Mouse (Mus musculus): ENCODE results near the gene BC025446. TPM values are rescaled to one million over a fixed set of nuclear protein-coding genes. Genes with fewer than 3 reads are reported as not detected.

BC025446 gene
- polyA plus RNA-seq, 1 experiment from 2014 or later = not detected

- Histone ChIP-seq H3K9me3 (replicated peaks; ENCODE audit: control insufficient read depth, low read length) (no peaks in the 10 kb centered on the region), H3K27ac (replicated peaks; ENCODE audit: low read depth, low read length) (no peak overlapping the region), H3K27me3 (ENCODE audit: control insufficient read depth, insufficient read depth, low read length) (no peaks in the 10 kb centered on the region), H3K4me3 (ENCODE audit: low read depth, low read length) (no peak overlapping the region), H3K4me2 (ENCODE audit: low read depth, low read length) (no peak overlapping the region), H3K36me3 (replicated peaks; ENCODE audit: control insufficient read depth, insufficient read depth, low read depth, low read length) (no peaks in the 10 kb centered on the region), H3K9ac (replicated peaks; ENCODE audit: low read length) (no peak overlapping the region), H3K4me1 (ENCODE audit: control insufficient read depth, insufficient read depth, low read length) (no peaks in the 10 kb centered on the region)
- ATAC-seq (replicated peaks; ENCODE audit: insufficient number of reproducible peaks, low FRiP score, low TSS enrichment, low read depth) (no peak), DNase-seq (ENCODE audit: low spot score) (peak; percentile 5)
- WGBS = 47% methylated on average over 2 of the region's 2 CpGs
These were observed 24.4 kb downstream of the BC025446 start for GRCm38 (mm10) chr15:75240558-75240957.

DNA sequence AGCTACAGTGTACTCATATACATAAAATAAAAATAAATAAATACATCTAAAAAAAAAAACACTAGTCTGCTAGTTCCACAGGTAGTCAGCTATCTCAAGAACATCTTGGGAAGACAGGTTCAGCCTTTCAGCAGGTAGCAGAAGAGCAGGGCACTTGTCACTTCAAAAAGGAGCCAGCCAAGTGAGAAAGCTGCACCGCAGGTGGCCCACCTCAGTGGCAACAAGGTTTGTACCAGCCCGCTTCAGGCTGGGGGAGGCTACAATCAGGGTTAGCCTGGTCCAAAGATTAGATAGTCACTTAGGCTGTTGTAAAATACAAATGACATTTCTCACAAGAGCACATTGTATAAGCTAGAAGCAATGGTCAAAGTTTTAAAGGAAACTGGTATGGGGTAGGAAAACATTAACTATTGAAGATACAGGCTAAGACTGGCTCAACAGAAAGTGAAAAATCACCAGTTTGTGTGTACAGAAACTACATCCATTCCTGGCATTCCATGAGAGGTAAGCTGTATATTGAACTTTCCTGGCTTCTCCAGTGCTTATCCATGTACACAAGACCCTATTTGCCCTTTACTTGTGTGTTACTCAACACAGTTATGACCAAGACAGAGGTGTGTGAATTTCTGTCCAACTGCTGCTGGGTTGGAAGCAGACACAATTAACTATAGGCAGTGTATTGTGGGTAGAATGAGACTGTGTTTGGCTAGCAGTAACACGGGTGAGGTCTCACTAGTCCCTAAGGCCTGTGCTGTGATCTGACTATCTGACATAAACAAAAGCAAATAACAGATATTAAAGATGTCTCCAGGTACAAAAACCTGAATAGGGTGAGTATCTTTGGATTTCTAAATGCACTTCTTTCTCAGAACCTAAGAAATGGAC, 26.8 kb downstream of the BC025446 start:
- no peak overlapping the region for H3K27ac ChIP-seq (replicated peaks; ENCODE audit: low read depth, low read length)
- H3K4me1 ChIP-seq (ENCODE audit: control insufficient read depth, insufficient read depth, low read length) = no peaks in the 10 kb centered on the region
- no peak overlapping the region for H3K4me2 ChIP-seq (ENCODE audit: low read depth, low read length)
- H3K9ac ChIP-seq (replicated peaks; ENCODE audit: low read length) = no peak overlapping the region
- 81% methylated on average over 3 of the region's 3 CpGs for WGBS
- no peak overlapping the region for H3K4me3 ChIP-seq (ENCODE audit: low read depth, low read length)
- no peak for ATAC-seq (replicated peaks; ENCODE audit: insufficient number of reproducible peaks, low FRiP score, low TSS enrichment, low read depth)
- no peaks in the 10 kb centered on the region for H3K36me3 ChIP-seq (replicated peaks; ENCODE audit: control insufficient read depth, insufficient read depth, low read depth, low read length)
- no peak for DNase-seq (ENCODE audit: low spot score)
- no peaks in the 10 kb centered on the region for H3K9me3 ChIP-seq (replicated peaks; ENCODE audit: control insufficient read depth, low read length)
- H3K27me3 ChIP-seq (ENCODE audit: control insufficient read depth, insufficient read depth, low read length) = no peaks in the 10 kb centered on the region

GRCm38 (mm10) chr15:75254671-75255070, 38.5 kb downstream of the BC025446 start:
- 82% methylated on average over 3 of the region's 3 CpGs for WGBS

DNA sequence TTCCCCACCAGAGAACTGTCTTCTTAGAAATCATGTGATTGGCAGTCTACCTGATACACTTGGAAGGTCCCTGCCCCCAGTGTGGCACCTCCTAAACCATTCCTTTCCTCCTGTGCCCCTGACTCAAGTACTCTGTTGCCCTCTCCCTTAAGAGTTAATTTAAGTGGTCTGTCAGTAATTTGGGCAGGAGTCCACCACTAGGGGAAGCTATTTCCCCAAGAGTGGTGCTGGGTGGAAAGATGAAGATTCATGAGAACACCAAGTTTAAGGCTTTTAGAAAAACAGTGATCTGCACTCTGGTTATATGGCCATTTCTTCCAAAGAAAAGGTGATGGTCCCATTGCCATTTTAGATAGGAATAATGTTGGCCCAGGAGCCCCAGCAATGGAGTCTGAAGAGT, 49.7 kb downstream of the BC025446 start:
- H3K9ac ChIP-seq (replicated peaks; ENCODE audit: low read length) = no peak overlapping the region
- no peak for ATAC-seq (replicated peaks; ENCODE audit: insufficient number of reproducible peaks, low FRiP score, low TSS enrichment, low read depth)
- no peaks in the 10 kb centered on the region for H3K36me3 ChIP-seq (replicated peaks; ENCODE audit: control insufficient read depth, insufficient read depth, low read depth, low read length)
- no peaks in the 10 kb centered on the region for H3K4me1 ChIP-seq (ENCODE audit: control insufficient read depth, insufficient read depth, low read length)
- H3K27me3 ChIP-seq (ENCODE audit: control insufficient read depth, insufficient read depth, low read length) = no peaks in the 10 kb centered on the region
- no peak overlapping the region for H3K27ac ChIP-seq (replicated peaks; ENCODE audit: low read depth, low read length)
- no peak overlapping the region for H3K4me3 ChIP-seq (ENCODE audit: low read depth, low read length)
- no peak for DNase-seq (ENCODE audit: low spot score)
- no peaks in the 10 kb centered on the region; the same call in 1 of the 2 replicates for H3K9me3 ChIP-seq (replicated peaks; ENCODE audit: control insufficient read depth, low read length)
- no peak overlapping the region for H3K4me2 ChIP-seq (ENCODE audit: low read depth, low read length)

More at GRCm38 (mm10) chr15:75254671-75255070, 38.5 kb downstream of the BC025446 start:
- Histone ChIP-seq H3K27me3 (ENCODE audit: control insufficient read depth, insufficient read depth, low read length) (no peaks in the 10 kb centered on the region), H3K9me3 (replicated peaks; ENCODE audit: control insufficient read depth, low read length) (no peaks in the 10 kb centered on the region), H3K4me3 (ENCODE audit: low read depth, low read length) (no peak overlapping the region), H3K4me2 (ENCODE audit: low read depth, low read length) (no peak overlapping the region), H3K4me1 (ENCODE audit: control insufficient read depth, insufficient read depth, low read length) (no peaks in the 10 kb centered on the region), H3K9ac (replicated peaks; ENCODE audit: low read length) (no peak overlapping the region), H3K27ac (replicated peaks; ENCODE audit: low read depth, low read length) (no peak overlapping the region), H3K36me3 (replicated peaks; ENCODE audit: control insufficient read depth, insufficient read depth, low read depth, low read length) (no peaks in the 10 kb centered on the region)
- ATAC-seq (replicated peaks; ENCODE audit: insufficient number of reproducible peaks, low FRiP score, low TSS enrichment, low read depth) (no peak), DNase-seq (ENCODE audit: low spot score) (no peak)

- Histone ChIP-seq H3K9ac (replicated peaks; ENCODE audit: low read length) (no peak overlapping the region), H3K36me3 (replicated peaks; ENCODE audit: control insufficient read depth, insufficient read depth, low read depth, low read length) (no peaks in the 10 kb centered on the region), H3K9me3 (replicated peaks; ENCODE audit: control insufficient read depth, low read length) (no peaks in the 10 kb centered on the region; the same call in 1 of the 2 replicates), H3K4me1 (ENCODE audit: control insufficient read depth, insufficient read depth, low read length) (no peaks in the 10 kb centered on the region), H3K4me3 (ENCODE audit: low read depth, low read length) (no peak overlapping the region), H3K4me2 (ENCODE audit: low read depth, low read length) (no peak overlapping the region), H3K27me3 (ENCODE audit: control insufficient read depth, insufficient read depth, low read length) (no peaks in the 10 kb centered on the region), H3K27ac (replicated peaks; ENCODE audit: low read depth, low read length) (no peak overlapping the region)
- no peak for DNase-seq (ENCODE audit: low spot score)
- ATAC-seq (replicated peaks; ENCODE audit: insufficient number of reproducible peaks, low FRiP score, low TSS enrichment, low read depth) = no peak
- WGBS = 63% methylated on average over 1 of the region's 1 CpGs
These were observed 50.5 kb downstream of the BC025446 start for GRCm38 (mm10) chr15:75266626-75267025.

DNA sequence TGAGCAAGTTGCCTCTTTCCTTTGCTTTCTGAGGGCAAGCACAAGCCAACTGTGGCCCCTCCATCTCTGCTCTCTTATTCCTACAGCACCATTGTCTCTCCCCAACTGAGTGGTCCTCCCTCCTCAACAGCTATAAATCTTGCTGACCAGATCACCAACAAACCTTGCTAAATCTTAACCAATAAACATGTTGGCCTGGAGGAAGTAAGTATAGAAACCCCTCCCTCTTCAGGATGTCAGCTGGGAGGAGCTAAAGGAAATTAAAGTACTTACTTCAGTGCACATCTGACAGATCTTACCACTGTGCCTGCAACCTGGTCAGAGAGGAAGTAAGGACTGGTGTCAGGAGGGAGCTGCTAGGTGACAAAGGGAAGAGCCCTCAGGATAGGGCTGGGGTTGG, 51.9 kb downstream of the BC025446 start, which contains the start of gene Ly6f:
TSS of gene Ly6f (plus strand) at position 301 of the 400 bp plus-strand sequence.
- Histone ChIP-seq H3K9me3 (replicated peaks; ENCODE audit: control insufficient read depth, low read length) (no peaks in the 10 kb centered on the region; the same call in 1 of the 2 replicates), H3K9ac (replicated peaks; ENCODE audit: low read length) (no peak within 1 kb of the TSS), H3K4me1 (ENCODE audit: control insufficient read depth, insufficient read depth, low read length) (no peaks in the 10 kb centered on the region), H3K27me3 (ENCODE audit: control insufficient read depth, insufficient read depth, low read length) (no peaks in the 10 kb centered on the region), H3K4me3 (ENCODE audit: low read depth, low read length) (no peak within 1 kb of the TSS), H3K27ac (replicated peaks; ENCODE audit: low read depth, low read length) (no peak within 1 kb of the TSS), H3K36me3 (replicated peaks; ENCODE audit: control insufficient read depth, insufficient read depth, low read depth, low read length) (no peaks in the 10 kb centered on the region), H3K4me2 (ENCODE audit: low read depth, low read length) (no peak within 1 kb of the TSS)
- no peak for ATAC-seq (replicated peaks; ENCODE audit: insufficient number of reproducible peaks, low FRiP score, low TSS enrichment, low read depth)
- no peak for DNase-seq (ENCODE audit: low spot score)

GRCm38 (mm10) chr15:75268916-75269829, 53.0 kb downstream of the BC025446 start:
- no peaks in the 10 kb centered on the region for H3K36me3 ChIP-seq (replicated peaks; ENCODE audit: control insufficient read depth, insufficient read depth, low read depth, low read length)
- 81% methylated on average over 5 of the region's 5 CpGs for WGBS

More at GRCm38 (mm10) chr15:75268916-75269829, 53.0 kb downstream of the BC025446 start:
- H3K4me1 ChIP-seq (ENCODE audit: control insufficient read depth, insufficient read depth, low read length) = no peaks in the 10 kb centered on the region
- no peaks in the 10 kb centered on the region; the same call in 1 of the 2 replicates for H3K9me3 ChIP-seq (replicated peaks; ENCODE audit: control insufficient read depth, low read length)
- no peak overlapping the region for H3K27ac ChIP-seq (replicated peaks; ENCODE audit: low read depth, low read length)
- no peaks in the 10 kb centered on the region for H3K27me3 ChIP-seq (ENCODE audit: control insufficient read depth, insufficient read depth, low read length)
- no peak overlapping the region for H3K4me2 ChIP-seq (ENCODE audit: low read depth, low read length)
- H3K4me3 ChIP-seq (ENCODE audit: low read depth, low read length) = no peak overlapping the region
- DNase-seq (ENCODE audit: low spot score) (no peak), ATAC-seq (replicated peaks; ENCODE audit: insufficient number of reproducible peaks, low FRiP score, low TSS enrichment, low read depth) (no peak)
- H3K9ac ChIP-seq (replicated peaks; ENCODE audit: low read length) = no peak overlapping the region
